Mouse (Mus musculus) C2C12 (cell line): Measurements from ENCODE around the gene Phospho1. TPM values are rescaled to one million over a fixed set of nuclear protein-coding genes. Genes with fewer than 3 reads are reported as not detected.

ENCODE experiments used
- H3K27me3 ChIP-seq: one replicate; pipeline ENCODE4 v1.6.1; 2011; ENCODE audit not compliant: control insufficient read depth, insufficient read depth, insufficient read length
- H3K36me3 ChIP-seq: one replicate; pipeline ENCODE4 v1.6.1; 2011; ENCODE audit not compliant: control insufficient read depth, insufficient read depth
- H3K4me3 ChIP-seq: one replicate; pipeline ENCODE4 v1.5.1; 2011; ENCODE audit warnings: mild to moderate bottlenecking, control low read depth; ENCODE audit not compliant: poor library complexity, insufficient read depth, severe bottlenecking
- H3K79me2 ChIP-seq: one replicate; pipeline ENCODE4 v1.6.1; 2011; ENCODE audit not compliant: control insufficient read depth, insufficient read depth
- H3K79me3 ChIP-seq: one replicate; pipeline ENCODE4 v1.6.1; 2011; ENCODE audit warnings: low read depth, control low read depth
- H3ac ChIP-seq: one replicate; pipeline ENCODE3; 2011; ENCODE audit warnings: low read depth; ENCODE audit not compliant: control insufficient read depth, insufficient read length
- CEBPB ChIP-seq: IDR thresholded peaks from one replicate; pipeline ENCODE4 v1.6.1; 2011; ENCODE audit warnings: low read depth, mild to moderate bottlenecking, control low read depth, moderate library complexity
- CTCF ChIP-seq: IDR thresholded peaks from one replicate; pipeline ENCODE4 v1.5.1; 2011; ENCODE audit not compliant: control insufficient read depth, insufficient read depth, insufficient read length
- FOSL1 ChIP-seq: IDR thresholded peaks from one replicate; pipeline ENCODE4 v1.8.0; 2011; ENCODE audit warnings: mild to moderate bottlenecking, low read length; ENCODE audit not compliant: poor library complexity, insufficient read depth, severe bottlenecking
- MAX ChIP-seq: IDR thresholded peaks from one replicate; pipeline ENCODE4 v1.6.1; 2011; ENCODE audit warnings: mild to moderate bottlenecking, control low read depth
- MYOD1 ChIP-seq: IDR thresholded peaks from one replicate; pipeline ENCODE4 v1.6.1; 2011; ENCODE audit warnings: low read depth; ENCODE audit not compliant: control insufficient read depth, insufficient read length
- MYOG ChIP-seq: IDR thresholded peaks from one replicate; pipeline ENCODE4 v1.6.1; 2011; ENCODE audit not compliant: control insufficient read depth, insufficient read length; ENCODE audit errors: extremely low read depth
- USF1 ChIP-seq: IDR thresholded peaks from one replicate; pipeline ENCODE4 v1.6.1; 2011; ENCODE audit warnings: low read depth, mild to moderate bottlenecking, control low read depth, moderate library complexity
- polyA plus RNA-seq: library from polyadenylated mRNA; unstranded; fragments of >200 nt; fragmentation: generic; extraction: Trizol; gene quantifications from one replicate; pipeline ENCODE4 v1.2.1, GENCODE M21; 2012; ENCODE audit warnings: missing spikeins

Phospho1 gene
- polyA plus RNA-seq, 1 experiment, result 98.3 TPM

DNA sequence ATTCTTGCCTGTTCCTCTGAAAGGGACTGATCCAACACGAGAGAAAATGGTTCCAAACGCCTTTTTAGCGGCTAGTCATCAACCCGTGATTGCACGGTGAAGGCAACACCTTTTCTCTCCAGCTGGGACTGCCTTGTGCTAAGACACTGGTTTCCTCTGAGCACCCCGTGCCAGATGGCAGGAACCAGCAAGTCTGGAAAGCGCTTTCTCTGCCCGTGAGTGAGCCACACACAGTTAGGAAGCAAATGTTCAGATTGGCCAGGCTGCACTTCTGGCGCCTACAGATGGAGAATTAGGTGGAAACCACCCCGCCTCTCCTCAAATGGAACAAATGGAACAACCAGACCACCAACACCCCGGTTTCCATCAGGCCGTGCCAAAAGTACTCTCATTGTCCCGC is 32.5 kb upstream of the Phospho1 start:
- H3K4me3 ChIP-seq, result no peak overlapping the region
- no peaks in the 10 kb centered on the region for H3K36me3 ChIP-seq
- H3ac ChIP-seq, result no peak overlapping the region
- TF ChIP-seq CTCF (no peak), USF1 (no peak), CEBPB (no peak), MYOG (no peak), MYOD1 (no peak), MAX (no peak), FOSL1 (no peak)
- H3K79me3 ChIP-seq, result no peaks in the 10 kb centered on the region
- H3K79me2 ChIP-seq, result no peaks in the 10 kb centered on the region
- H3K27me3 ChIP-seq, result no peaks in the 10 kb centered on the region

DNA sequence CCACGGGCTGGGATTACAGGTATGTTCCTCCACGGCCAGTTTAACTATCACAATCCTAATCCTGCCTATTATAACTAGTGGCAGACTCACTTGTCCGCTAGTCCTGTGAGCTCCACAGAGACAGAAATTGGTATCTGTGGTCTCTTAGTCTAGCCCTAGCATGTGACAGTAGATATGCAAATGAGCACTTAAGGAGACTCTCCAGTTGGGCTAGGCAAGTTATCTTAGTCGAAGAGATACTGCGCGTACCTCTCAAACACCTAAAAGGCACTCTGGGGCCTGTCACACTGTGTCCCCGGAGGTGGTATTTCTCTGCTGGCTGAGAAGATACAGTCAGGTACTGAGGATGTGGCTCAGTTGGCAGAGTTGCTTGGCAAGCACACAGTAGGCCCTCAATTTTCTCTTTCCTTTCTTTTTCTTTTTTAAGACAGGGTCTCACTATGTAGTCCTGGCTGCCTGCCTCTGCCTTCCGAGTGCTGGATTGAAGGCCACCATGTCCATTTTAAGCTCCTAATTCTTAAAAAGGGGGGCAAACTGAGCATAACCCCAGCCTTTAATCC is 31.3 kb upstream of the Phospho1 start:
- Histone ChIP-seq H3K4me3 (no peak overlapping the region), H3K27me3 (no peaks in the 10 kb centered on the region), H3K36me3 (no peaks in the 10 kb centered on the region), H3K79me3 (no peaks in the 10 kb centered on the region), H3ac (no peak overlapping the region), H3K79me2 (no peaks in the 10 kb centered on the region)
- TF ChIP-seq CEBPB, result no peak

DNA sequence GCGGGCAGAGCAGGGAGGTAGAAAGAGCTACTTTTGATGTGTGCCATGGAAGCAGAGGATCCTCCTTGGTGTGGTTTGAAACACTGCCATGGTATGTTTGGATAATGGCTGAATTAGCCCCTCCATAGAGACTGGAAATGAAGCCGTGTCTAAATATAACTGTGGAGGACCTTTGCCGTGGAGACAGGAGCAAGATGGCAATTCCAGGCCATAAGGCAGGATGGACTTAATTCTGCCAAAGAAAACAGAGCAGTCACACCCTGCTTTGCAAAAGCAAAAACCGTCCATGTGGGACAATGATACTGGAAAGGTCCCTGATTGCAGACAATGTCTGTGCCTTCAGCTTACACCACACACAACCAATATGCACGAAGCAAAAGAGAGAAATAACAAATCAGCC is 30.1 kb upstream of the Phospho1 start:
- Histone ChIP-seq H3K79me3 (no peaks in the 10 kb centered on the region), H3K4me3 (no peak overlapping the region), H3K79me2 (no peaks in the 10 kb centered on the region), H3K36me3 (no peaks in the 10 kb centered on the region), H3ac (no peak overlapping the region), H3K27me3 (no peaks in the 10 kb centered on the region)
- TF ChIP-seq MYOG, result no peak
- no peak for TF ChIP-seq FOSL1
- no peak for TF ChIP-seq CEBPB
- no peak for TF ChIP-seq CTCF
- no peak for TF ChIP-seq MAX
- TF ChIP-seq MYOD1, result no peak
- TF ChIP-seq USF1, result no peak

GRCm38 (mm10) chr11:95795582-95795981 is 28.7 kb upstream of the Phospho1 start:
- Histone ChIP-seq H3K79me2 (no peaks in the 10 kb centered on the region), H3K4me3 (no peak overlapping the region), H3K36me3 (no peaks in the 10 kb centered on the region), H3K79me3 (no peaks in the 10 kb centered on the region), H3ac (no peak overlapping the region), H3K27me3 (no peaks in the 10 kb centered on the region)
- TF ChIP-seq FOSL1, result no peak
- TF ChIP-seq CEBPB, result no peak
- TF ChIP-seq USF1, result no peak
- no peak for TF ChIP-seq MAX
- TF ChIP-seq CTCF, result no peak
- TF ChIP-seq MYOD1, result no peak
- TF ChIP-seq MYOG, result no peak

GRCm38 (mm10) chr11:95805010-95805409 is 19.3 kb upstream of the Phospho1 start:
- H3K27me3 ChIP-seq, result no peaks in the 10 kb centered on the region
- no peaks in the 10 kb centered on the region for H3K36me3 ChIP-seq
- H3K4me3 ChIP-seq, result no peak overlapping the region
- no peaks in the 10 kb centered on the region for H3K79me2 ChIP-seq
- no peaks in the 10 kb centered on the region for H3K79me3 ChIP-seq
- TF ChIP-seq CTCF (no peak), FOSL1 (no peak), MYOG (no peak), CEBPB (no peak), MAX (no peak), MYOD1 (no peak), USF1 (no peak)
- no peak overlapping the region for H3ac ChIP-seq

DNA sequence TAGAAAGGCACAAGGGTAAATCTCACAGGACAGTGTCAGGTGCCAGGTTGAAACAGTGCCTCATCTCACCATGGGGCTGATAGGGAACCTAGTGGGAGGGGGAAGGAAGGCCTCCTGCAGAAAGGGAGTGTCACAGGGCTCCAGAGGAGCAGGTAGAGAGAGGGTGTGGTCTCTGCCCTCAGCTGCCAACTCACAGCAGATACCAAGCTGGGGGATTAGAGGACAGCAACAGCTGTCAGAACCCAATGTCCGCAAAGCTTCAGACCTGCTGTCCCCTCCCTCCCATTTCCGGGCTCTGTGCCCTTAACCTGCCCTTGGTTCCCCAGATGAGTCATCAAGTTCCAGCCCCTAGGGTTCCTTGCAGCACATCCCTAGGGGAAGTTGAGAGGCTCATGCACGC is 18.8 kb upstream of the Phospho1 start:
- no peak for TF ChIP-seq CEBPB
- no peak for TF ChIP-seq USF1
- peak; percentile 40 for TF ChIP-seq FOSL1
- TF ChIP-seq MYOG, result no peak
- no peak for TF ChIP-seq MAX
- no peak for TF ChIP-seq CTCF
- peak; percentile 94 for TF ChIP-seq MYOD1
- no peak overlapping the region for H3ac ChIP-seq
- H3K79me2 ChIP-seq, result no peaks in the 10 kb centered on the region
- H3K36me3 ChIP-seq, result no peaks in the 10 kb centered on the region
- H3K79me3 ChIP-seq, result no peaks in the 10 kb centered on the region
- H3K4me3 ChIP-seq, result no peak overlapping the region
- no peaks in the 10 kb centered on the region for H3K27me3 ChIP-seq
